Mouse (Mus musculus) heart, adult 2 months (tissue): ENCODE data around the gene Slc43a1. TPM values are rescaled to one million over a fixed set of nuclear protein-coding genes. Genes with fewer than 3 reads are reported as not detected.

ENCODE experiments used
- DNase-seq, 2 experiments: peaks; one replicate each; pipeline ENCODE4 v3.0.0; 2021
- H3K27ac ChIP-seq: fragments of 200-600 bp; 2 replicates; pipeline ENCODE4 v1.8.1; 2022
- H3K27me3 ChIP-seq: fragments of 200-500 bp; 2 replicates; pipeline ENCODE4 v1.6.1; 2012; ENCODE audit warnings: mild to moderate bottlenecking, low read length, inconsistent platforms, mixed read lengths; ENCODE audit not compliant: control insufficient read depth, insufficient read depth
- H3K36me3 ChIP-seq: fragments of 200-500 bp; 2 replicates; pipeline ENCODE4 v1.6.1; 2012; ENCODE audit warnings: low read length, inconsistent platforms; ENCODE audit not compliant: control insufficient read depth, insufficient read depth
- H3K4me1 ChIP-seq: fragments of 200-500 bp; 2 replicates; pipeline ENCODE4 v1.6.1; 2011; ENCODE audit warnings: low read length; ENCODE audit not compliant: control insufficient read depth, insufficient read depth
- H3K4me3 ChIP-seq: fragments of 200-600 bp; 2 replicates; pipeline ENCODE4 v1.8.1; 2022
- H3K79me2 ChIP-seq: fragments of 200-500 bp; replicated peaks from 2 replicates; pipeline ENCODE4 v1.6.1; 2012; ENCODE audit warnings: mild to moderate bottlenecking, inconsistent platforms, low read length, moderate library complexity, mixed read lengths; ENCODE audit not compliant: control insufficient read depth, insufficient read depth
- H3K9ac ChIP-seq: fragments of 200-500 bp; 2 replicates; pipeline ENCODE4 v1.6.1; 2012; ENCODE audit warnings: low read depth, mild to moderate bottlenecking, control low read depth, inconsistent platforms, low read length, mixed read lengths
- CTCF ChIP-seq: fragments of 200-600 bp; IDR thresholded peaks from 2 replicates; pipeline ENCODE4 v1.8.1; 2022; ENCODE audit warnings: antibody characterized with exemption, mild to moderate bottlenecking, moderate library complexity
- EP300 ChIP-seq: fragments of 200-500 bp; IDR thresholded peaks from 2 replicates; pipeline ENCODE4 v1.6.1; 2011; ENCODE audit warnings: low read depth, low read length, control low read depth; ENCODE audit not compliant: insufficient read depth
- POLR2A ChIP-seq: fragments of 200-500 bp; IDR thresholded peaks from 2 replicates; pipeline ENCODE4 v1.6.1; 2011; ENCODE audit warnings: mild to moderate bottlenecking, low read depth, low read length, control low read depth; ENCODE audit not compliant: insufficient read depth
- WGBS: fragments of 180-500 bp; shearing (Covaris S2); methylation state at CpG from one replicate; pipeline ENCODE4 v1.1.7; 2018; 5-methylcytosine and 5-hydroxymethylcytosine counted together
- intact Hi-C: fragments of 180-260 bp; cut with DNase I; formaldehyde crosslinking; loops from one replicate; pipeline ENCODE4 v1.15.1; 2025
- polyA plus RNA-seq: library from polyadenylated mRNA; depleted of rRNA; stranded (reverse); fragments of >200 nt; gene quantifications from 2 replicates; pipeline ENCODE4 v1.2.3, GENCODE M21; 2012
- total RNA-seq, 2 experiments: library from RNA; stranded (reverse); gene quantifications; 2 replicates each; pipeline ENCODE4 v1.2.3; 2021

The Slc43a1 gene
- total and polyA plus RNA-seq, 3 experiments, result 2.1 to 3.7 (median 2.3) TPM

DNA sequence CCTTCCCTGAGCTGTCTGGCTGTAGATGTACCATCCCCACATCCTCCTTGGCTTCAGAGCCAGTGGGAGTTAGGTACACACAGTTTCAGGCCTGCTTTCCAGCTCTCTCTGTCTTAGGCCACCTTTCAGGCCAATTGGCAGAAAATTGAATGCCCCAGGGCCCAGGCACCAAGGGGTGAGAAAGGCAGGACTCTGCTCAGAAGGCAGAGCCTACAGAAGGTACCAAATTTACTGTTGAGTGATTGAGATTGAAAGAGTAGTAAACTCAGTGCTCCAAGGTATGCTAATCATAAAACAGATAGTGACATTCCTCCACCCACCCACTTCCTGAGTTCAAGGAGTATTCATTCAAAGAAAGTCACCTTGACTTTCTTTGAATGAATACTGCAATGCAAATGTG, 29.3 kb upstream of the Slc43a1 start:
- H3K79me2 ChIP-seq, result no peaks in the 10 kb centered on the region
- H3K36me3 ChIP-seq, result no peaks in the 10 kb centered on the region
- peaks cover 5% of the 10 kb centered on the region for H3K4me1 ChIP-seq
- H3K9ac ChIP-seq, result no peak overlapping the region
- intact Hi-C loops, result no loop called here
- H3K27ac ChIP-seq, result no peak overlapping the region
- H3K4me3 ChIP-seq, result no peak overlapping the region
- DNase-seq, result no peak
- H3K27me3 ChIP-seq, result no peaks in the 10 kb centered on the region
- no peak for TF ChIP-seq EP300
- no peak for TF ChIP-seq POLR2A
- no peak for TF ChIP-seq CTCF

DNA sequence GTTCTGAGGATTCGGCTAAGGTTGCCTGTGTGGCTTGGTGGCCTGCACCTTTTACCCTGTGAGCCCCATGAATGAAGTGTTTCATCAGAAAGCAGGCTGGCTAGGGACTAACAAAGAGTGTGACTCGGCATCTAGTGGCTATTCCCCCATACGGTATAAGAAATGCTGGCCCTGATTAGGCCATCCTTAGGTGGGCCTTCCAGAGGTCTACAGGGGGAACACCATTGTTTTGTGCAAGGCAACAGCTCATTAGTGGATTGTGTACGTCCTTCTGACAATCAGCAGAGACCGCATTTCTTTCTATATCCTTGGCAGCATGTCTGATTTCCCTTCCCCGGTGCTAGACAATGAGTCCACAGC, 28.1 kb upstream of the Slc43a1 start:
- intact Hi-C loops, result no loop called here
- Histone ChIP-seq H3K4me1 (peaks cover 5% of the 10 kb centered on the region), H3K79me2 (no peaks in the 10 kb centered on the region), H3K36me3 (no peaks in the 10 kb centered on the region), H3K4me3 (peak overlapping the region; percentile 38; the same call in 1 of the 2 replicates), H3K27me3 (no peaks in the 10 kb centered on the region), H3K27ac (no peak overlapping the region), H3K9ac (no peak overlapping the region)
- 60% methylated on average over 6 of the region's 6 CpGs for WGBS
- no peak for DNase-seq
- TF ChIP-seq EP300, result no peak
- TF ChIP-seq CTCF, result no peak
- TF ChIP-seq POLR2A, result no peak

- Histone ChIP-seq H3K27me3 (no peaks in the 10 kb centered on the region), H3K36me3 (no peaks in the 10 kb centered on the region), H3K27ac (peak overlapping the region; percentile 47), H3K4me3 (peak overlapping the region; percentile 38), H3K4me1 (peaks cover 5% of the 10 kb centered on the region), H3K9ac (no peak overlapping the region), H3K79me2 (no peaks in the 10 kb centered on the region)
- peak; percentile 86 to 89 for DNase-seq
- WGBS, result 15% methylated on average over 26 of the region's 26 CpGs
- intact Hi-C loops, result no loop called here
- TF ChIP-seq EP300 (no peak), CTCF (peak; percentile 96)
These were observed 27.6 kb upstream of the Slc43a1 start for GRCm38 (mm10) chr2:84810886-84811577.

DNA sequence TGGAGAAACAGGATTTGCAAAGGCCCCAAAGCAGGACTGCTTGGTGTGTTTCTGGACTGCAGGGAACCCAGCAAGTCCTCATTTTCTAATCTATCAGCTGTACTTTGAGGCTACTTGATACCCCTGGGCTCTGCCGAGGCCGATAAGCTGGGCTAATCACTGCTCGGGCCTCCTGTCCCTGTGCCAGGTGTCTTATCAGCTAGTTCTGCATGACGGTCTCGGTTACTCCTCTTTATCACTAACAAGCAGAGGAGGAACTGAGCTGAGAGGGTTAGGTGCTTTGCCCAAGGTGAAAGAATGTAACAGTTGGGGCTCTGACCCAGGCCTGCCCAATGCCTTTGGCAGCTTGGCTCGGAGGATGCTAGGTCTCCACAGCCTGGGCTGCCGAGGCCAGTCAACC, 26.8 kb upstream of the Slc43a1 start:
- Histone ChIP-seq H3K27ac (no peak overlapping the region), H3K36me3 (no peaks in the 10 kb centered on the region), H3K27me3 (no peaks in the 10 kb centered on the region), H3K79me2 (no peaks in the 10 kb centered on the region), H3K4me3 (no peak overlapping the region), H3K4me1 (peaks cover 5% of the 10 kb centered on the region), H3K9ac (no peak overlapping the region)
- intact Hi-C loops, result no loop called here
- WGBS, result 21% methylated on average over 7 of the region's 7 CpGs
- peak; percentile 31 to 56 for DNase-seq
- no peak for TF ChIP-seq EP300
- TF ChIP-seq POLR2A, result no peak
- TF ChIP-seq CTCF, result no peak

DNA sequence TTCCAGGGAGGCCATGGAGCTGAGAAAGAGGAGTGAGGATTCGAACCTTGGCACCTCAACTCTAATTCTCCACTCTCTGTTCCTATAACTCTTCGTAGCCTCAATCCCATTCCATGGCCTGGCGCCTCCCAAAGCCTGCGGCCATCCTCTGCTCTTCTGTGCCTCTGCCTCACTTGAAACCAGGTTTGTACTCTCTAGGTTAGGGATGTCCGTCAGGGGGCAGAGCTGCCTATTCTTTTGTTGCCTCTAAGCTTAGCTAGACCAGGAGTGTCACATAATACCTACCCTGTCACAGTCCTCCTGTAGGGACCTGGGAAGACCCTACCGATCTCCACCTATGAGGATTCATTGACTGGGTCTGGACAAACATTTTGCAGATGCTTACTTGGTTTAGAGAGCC, 26.0 kb upstream of the Slc43a1 start:
- H3K9ac ChIP-seq, result no peak overlapping the region
- no peak for DNase-seq
- H3K36me3 ChIP-seq, result no peaks in the 10 kb centered on the region
- intact Hi-C loops, result no loop called here
- 90% methylated on average over 6 of the region's 6 CpGs for WGBS
- no peak overlapping the region for H3K27ac ChIP-seq
- H3K4me1 ChIP-seq, result peaks cover 5% of the 10 kb centered on the region
- H3K79me2 ChIP-seq, result no peaks in the 10 kb centered on the region
- H3K4me3 ChIP-seq, result no peak overlapping the region
- H3K27me3 ChIP-seq, result no peaks in the 10 kb centered on the region
- no peak for TF ChIP-seq POLR2A
- TF ChIP-seq EP300, result no peak
- no peak for TF ChIP-seq CTCF

GRCm38 (mm10) chr2:84819861-84820260, 18.8 kb upstream of the Slc43a1 start:
- no peak overlapping the region for H3K9ac ChIP-seq
- H3K27ac ChIP-seq, result peak overlapping the region; percentile 87
- intact Hi-C loops, result no loop called here
- peaks cover 3% of the 10 kb centered on the region; the same call in 1 of the 2 replicates for H3K4me1 ChIP-seq
- no peaks in the 10 kb centered on the region for H3K27me3 ChIP-seq
- TF ChIP-seq POLR2A, result no peak
- no peak for TF ChIP-seq CTCF
- no peak for TF ChIP-seq EP300
- H3K36me3 ChIP-seq, result no peaks in the 10 kb centered on the region
- WGBS, result 15% methylated on average over 3 of the region's 3 CpGs
- H3K79me2 ChIP-seq, result no peaks in the 10 kb centered on the region
- H3K4me3 ChIP-seq, result no peak overlapping the region
- DNase-seq, result peak in 1 of 2 experiments; percentile 52
